Mouse (Mus musculus): ENCODE results near the gene Ppp1r14b. TPM values are rescaled to one million over a fixed set of nuclear protein-coding genes. Genes with fewer than 3 reads are reported as not detected.

Gene Ppp1r14b
- 245 and 285 TPM in 2 replicates for polyA plus RNA-seq (2014; fragmentation: Nextera tagmentation; extraction: Ambion mirVana)

DNA sequence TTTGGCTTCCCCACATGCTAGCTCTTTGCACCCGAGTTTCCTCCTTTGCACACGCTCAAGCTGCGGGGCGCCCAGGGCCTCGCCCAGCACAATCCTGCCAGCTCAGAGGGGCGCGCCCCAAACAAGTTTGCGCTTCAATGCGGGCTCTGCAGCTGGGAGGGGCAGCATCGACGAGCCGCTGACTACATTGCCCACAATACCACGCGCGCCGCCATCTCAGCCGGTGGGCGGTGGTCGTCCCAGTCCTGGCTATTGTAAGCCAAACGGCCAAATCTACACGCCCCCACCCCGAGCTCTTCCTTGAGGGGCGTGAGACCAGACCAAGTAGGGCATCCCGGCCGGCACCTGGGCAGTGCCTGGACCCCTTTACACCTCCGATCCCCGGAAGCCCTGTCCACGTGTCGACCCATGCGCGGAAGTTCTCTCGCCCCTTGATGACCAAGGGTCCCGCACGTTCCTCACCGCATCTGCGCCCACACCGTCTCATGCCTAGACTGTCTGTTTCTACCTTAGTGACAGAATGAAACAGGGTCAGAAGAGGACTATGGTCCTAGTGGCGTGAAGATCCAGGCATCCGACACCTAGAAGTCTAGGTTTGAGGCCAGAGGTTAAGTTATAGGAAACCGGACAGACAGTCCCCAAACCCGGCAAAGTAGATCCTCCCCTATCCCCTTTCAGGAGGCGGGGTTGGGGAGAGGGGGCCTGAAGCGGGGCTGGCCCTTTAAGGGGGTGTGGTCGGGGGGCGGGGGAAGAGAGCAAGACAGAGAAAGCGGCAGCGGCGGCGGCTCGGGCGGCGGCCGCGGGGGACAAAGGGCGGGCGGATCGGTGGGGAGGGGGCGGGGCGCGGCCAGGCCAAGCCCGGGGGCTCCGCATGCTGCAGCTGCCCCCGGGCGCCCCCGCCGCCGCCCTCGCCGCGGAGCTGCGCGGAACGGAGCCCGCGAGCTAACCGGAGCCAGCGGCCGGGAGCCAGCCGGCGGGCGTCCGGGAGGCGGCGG, at the start of gene Ppp1r14b:
TSS of gene Ppp1r14b (plus strand) at position 758 of the 995 bp plus-strand sequence.
- ATAC-seq (ENCODE audit: low FRiP score) (peak; percentile 71), DNase-seq (ENCODE audit: low spot score, missing footprints) (peak; percentile 98)
- Histone ChIP-seq H3K9me3 (ENCODE audit: control insufficient read depth, low read length) (no peaks in the 10 kb centered on the region), H3K4me3 (ENCODE audit: low read depth, low read length) (peak within 1 kb of the TSS; percentile 83), H3K27me3 (ENCODE audit: control insufficient read depth, insufficient read depth, low read length) (peaks cover 9% of the 10 kb centered on the region), H3K4me2 (peak within 1 kb of the TSS; percentile 95), H3K36me3 (ENCODE audit: control insufficient read depth, insufficient read depth, low read length) (peaks cover 12% of the 10 kb centered on the region), H3K27ac (ENCODE audit: low read depth, low read length) (peak within 1 kb of the TSS; percentile 89), H3K9ac (ENCODE audit: low read length) (peak within 1 kb of the TSS; percentile 94), H3K4me1 (ENCODE audit: control insufficient read depth, insufficient read depth, low read length) (peaks cover 48% of the 10 kb centered on the region)
- under 1% methylated on average over 69 of the region's 84 CpGs for WGBS

DNA sequence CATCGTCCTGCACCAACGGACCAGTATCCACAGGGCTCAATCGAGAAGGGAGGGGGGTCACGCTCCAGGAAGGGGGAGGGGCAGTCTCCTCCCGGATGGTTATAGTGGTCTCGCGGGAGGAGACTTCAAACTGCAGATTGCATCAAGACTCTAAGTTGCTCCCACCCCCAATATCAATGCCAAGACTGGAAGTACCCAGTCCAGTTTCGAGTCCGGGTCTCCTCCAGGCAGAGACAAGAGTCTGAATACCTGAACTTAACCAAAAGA, 49.5 kb upstream of the Ppp1r14b start, which contains the start of gene Catsperz:
TSS of gene Catsperz (minus strand) at position 74 of the 267 bp plus-strand sequence.
- peak; percentile 89 for DNase-seq (ENCODE audit: low spot score, missing footprints)
- H3K36me3 ChIP-seq (ENCODE audit: control insufficient read depth, insufficient read depth, low read length) = no peaks in the 10 kb centered on the region
- H3K4me1 ChIP-seq (ENCODE audit: control insufficient read depth, insufficient read depth, low read length) = peaks cover 13% of the 10 kb centered on the region
- H3K27me3 ChIP-seq (ENCODE audit: control insufficient read depth, insufficient read depth, low read length) = peaks cover 61% of the 10 kb centered on the region
- 4% methylated on average over 9 of the region's 9 CpGs for WGBS
- H3K4me3 ChIP-seq (ENCODE audit: low read depth, low read length) = no peak within 1 kb of the TSS
- no peaks in the 10 kb centered on the region for H3K9me3 ChIP-seq (ENCODE audit: control insufficient read depth, low read length)
- H3K27ac ChIP-seq (ENCODE audit: low read depth, low read length) = no peak within 1 kb of the TSS
- H3K4me2 ChIP-seq = peak within 1 kb of the TSS; percentile 11; the same call in 1 of the 2 replicates
- ATAC-seq (ENCODE audit: low FRiP score) = no peak
- no peak within 1 kb of the TSS for H3K9ac ChIP-seq (ENCODE audit: low read length)

DNA sequence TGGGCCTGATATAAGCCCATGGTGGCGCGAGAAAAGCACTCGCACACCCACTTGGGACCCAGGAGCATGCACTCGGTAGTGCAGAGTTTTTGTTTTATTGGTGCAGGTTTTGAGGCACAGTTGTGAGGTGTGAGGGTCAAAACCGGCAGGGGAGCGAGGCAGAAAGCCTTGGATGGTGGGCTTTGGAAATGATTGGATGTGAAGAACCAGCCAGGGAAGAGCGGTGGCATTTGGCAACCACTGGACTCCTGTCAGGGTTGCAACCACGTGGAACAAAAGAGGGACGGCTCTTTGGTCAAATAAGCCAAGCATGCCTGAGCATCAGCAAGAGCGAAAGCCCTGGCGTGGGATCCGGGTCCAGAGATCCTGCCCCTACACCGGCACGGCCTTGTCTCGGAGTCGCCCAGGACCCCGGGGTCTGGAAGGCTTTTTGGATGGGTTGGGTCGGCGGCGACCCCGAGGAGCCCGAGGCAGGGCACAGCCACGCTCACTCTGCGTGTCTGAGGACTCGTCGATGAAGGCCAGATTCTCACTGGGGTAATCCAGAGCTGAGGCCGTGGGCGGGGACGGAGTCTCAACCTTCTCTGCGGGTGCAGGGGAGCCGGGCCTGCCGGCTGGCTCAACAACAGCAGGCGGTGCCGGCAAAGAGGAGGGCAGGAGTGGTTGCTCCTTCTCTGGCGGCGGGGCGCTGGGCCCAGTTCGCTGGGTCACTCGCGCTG, 49.0 kb upstream of the Ppp1r14b start:
- H3K36me3 ChIP-seq (ENCODE audit: control insufficient read depth, insufficient read depth, low read length) = no peaks in the 10 kb centered on the region
- H3K27ac ChIP-seq (ENCODE audit: low read depth, low read length) = no peak overlapping the region
- no peak overlapping the region for H3K4me2 ChIP-seq
- WGBS = 5% methylated on average over 38 of the region's 40 CpGs
- no peak overlapping the region for H3K4me3 ChIP-seq (ENCODE audit: low read depth, low read length)
- peaks cover 63% of the 10 kb centered on the region for H3K27me3 ChIP-seq (ENCODE audit: control insufficient read depth, insufficient read depth, low read length)
- H3K4me1 ChIP-seq (ENCODE audit: control insufficient read depth, insufficient read depth, low read length) = peaks cover 8% of the 10 kb centered on the region
- no peaks in the 10 kb centered on the region for H3K9me3 ChIP-seq (ENCODE audit: control insufficient read depth, low read length)
- H3K9ac ChIP-seq (ENCODE audit: low read length) = no peak overlapping the region
- DNase-seq (ENCODE audit: low spot score, missing footprints) (peak; percentile 94), ATAC-seq (ENCODE audit: low FRiP score) (no peak)

DNA sequence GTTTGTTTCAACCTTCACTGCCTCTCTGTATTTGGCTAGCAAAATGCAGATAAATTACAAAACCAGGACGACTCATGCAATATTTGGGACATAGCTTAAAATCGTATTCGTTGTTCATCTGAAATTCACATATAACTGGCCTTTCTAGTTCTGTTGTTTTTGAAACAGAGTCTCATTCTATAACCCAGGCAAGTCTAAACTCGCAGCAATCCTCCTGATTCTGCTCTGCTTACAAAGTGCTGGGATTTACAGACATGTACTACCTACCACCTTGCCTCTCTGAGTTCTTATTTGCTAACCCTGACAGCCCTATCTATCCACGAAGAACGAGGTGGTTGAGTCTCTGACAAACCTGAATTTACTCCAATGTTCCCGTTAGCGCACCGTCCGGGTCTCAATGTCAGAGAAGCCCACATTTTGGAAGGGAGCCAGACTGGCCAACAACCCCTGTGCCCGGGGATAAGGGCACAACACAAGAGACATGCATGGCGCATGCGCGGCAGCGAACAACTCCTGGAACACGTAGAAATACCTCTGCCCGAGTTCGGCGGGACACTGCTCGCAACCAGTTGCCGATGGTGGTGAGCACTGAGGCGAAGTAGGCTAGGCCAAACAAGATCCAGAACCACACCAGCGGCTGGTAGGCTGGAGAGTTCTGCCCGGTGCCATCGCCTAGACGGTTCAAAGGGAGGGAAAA, 48.1 kb upstream of the Ppp1r14b start:
- ATAC-seq (ENCODE audit: low FRiP score) (no peak), DNase-seq (ENCODE audit: low spot score, missing footprints) (peak; percentile 90)
- Histone ChIP-seq H3K9me3 (ENCODE audit: control insufficient read depth, low read length) (no peaks in the 10 kb centered on the region), H3K9ac (ENCODE audit: low read length) (no peak overlapping the region), H3K27me3 (ENCODE audit: control insufficient read depth, insufficient read depth, low read length) (peaks cover 71% of the 10 kb centered on the region), H3K36me3 (ENCODE audit: control insufficient read depth, insufficient read depth, low read length) (no peaks in the 10 kb centered on the region), H3K4me3 (ENCODE audit: low read depth, low read length) (peak overlapping the region; percentile 11; the same call in 1 of the 2 replicates), H3K27ac (ENCODE audit: low read depth, low read length) (no peak overlapping the region), H3K4me2 (peak overlapping the region; percentile 27), H3K4me1 (ENCODE audit: control insufficient read depth, insufficient read depth, low read length) (peaks cover 5% of the 10 kb centered on the region)
- WGBS = 10% methylated on average over 26 of the region's 26 CpGs

DNA sequence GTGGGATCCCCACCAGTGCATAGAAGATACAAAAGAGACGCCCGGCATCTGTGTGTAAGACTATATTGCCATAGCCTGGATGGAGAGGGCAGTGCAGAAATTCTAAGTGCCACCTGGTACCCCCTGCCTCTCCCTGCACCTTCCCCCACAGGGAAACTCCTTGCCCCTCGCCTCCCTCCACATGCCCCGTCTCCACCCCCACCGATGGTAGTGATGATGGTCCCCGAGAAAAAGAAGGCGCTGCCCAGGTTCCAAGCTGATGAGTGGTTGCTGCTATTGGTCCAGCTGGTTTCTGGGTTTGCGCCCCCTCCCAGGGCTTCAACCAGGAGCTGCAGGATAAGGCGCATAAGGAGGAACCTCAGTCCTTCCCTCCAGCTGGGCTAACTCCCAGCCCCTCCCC, 46.7 kb upstream of the Ppp1r14b start:
- Histone ChIP-seq H3K9me3 (ENCODE audit: control insufficient read depth, low read length) (no peaks in the 10 kb centered on the region), H3K4me3 (ENCODE audit: low read depth, low read length) (no peak overlapping the region), H3K4me1 (ENCODE audit: control insufficient read depth, insufficient read depth, low read length) (no peaks in the 10 kb centered on the region; the same call in 1 of the 2 replicates), H3K36me3 (ENCODE audit: control insufficient read depth, insufficient read depth, low read length) (no peaks in the 10 kb centered on the region), H3K4me2 (no peak overlapping the region), H3K27me3 (ENCODE audit: control insufficient read depth, insufficient read depth, low read length) (peaks cover 77% of the 10 kb centered on the region), H3K9ac (ENCODE audit: low read length) (no peak overlapping the region), H3K27ac (ENCODE audit: low read depth, low read length) (no peak overlapping the region)
- ATAC-seq (ENCODE audit: low FRiP score) = no peak
- WGBS = 12% methylated on average over 9 of the region's 9 CpGs
- DNase-seq (ENCODE audit: low spot score, missing footprints) = peak; percentile 79

DNA sequence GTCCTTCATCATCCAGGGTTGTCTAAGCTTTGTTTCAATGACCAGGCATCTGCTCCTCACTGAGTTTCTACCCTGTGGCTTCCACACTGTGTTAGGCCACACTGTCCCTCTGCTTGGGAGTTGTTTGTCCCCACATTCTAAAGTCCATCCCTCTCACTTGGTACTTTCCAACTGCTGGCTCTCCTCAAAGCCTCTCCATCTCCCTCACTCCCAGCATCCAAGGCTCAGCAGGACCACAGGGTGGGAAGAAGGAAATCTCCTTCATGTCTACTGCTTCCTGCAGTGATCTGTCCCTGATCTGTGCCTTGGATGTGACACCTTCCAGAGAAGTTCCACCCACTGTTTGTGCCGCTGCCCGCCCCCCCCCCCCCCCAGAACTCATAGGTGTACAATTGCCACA, 43.8 kb upstream of the Ppp1r14b start:
- 0% methylated on average over 2 of the region's 2 CpGs for whole genome bisulfite sequencing
- Histone ChIP-seq H3K27ac (ENCODE audit: low read depth, low read length) (no peak overlapping the region), H3K4me1 (ENCODE audit: control insufficient read depth, insufficient read depth, low read length) (peaks cover 6% of the 10 kb centered on the region), H3K36me3 (ENCODE audit: control insufficient read depth, insufficient read depth, low read length) (no peaks in the 10 kb centered on the region), H3K9ac (ENCODE audit: low read length) (no peak overlapping the region), H3K4me2 (no peak overlapping the region), H3K9me3 (ENCODE audit: control insufficient read depth, low read length) (no peaks in the 10 kb centered on the region), H3K4me3 (ENCODE audit: low read depth, low read length) (no peak overlapping the region), H3K27me3 (ENCODE audit: control insufficient read depth, insufficient read depth, low read length) (peaks cover 77% of the 10 kb centered on the region)
- DNase-seq (ENCODE audit: low spot score, missing footprints) (peak; percentile 80), ATAC-seq (ENCODE audit: low FRiP score) (no peak)

DNA sequence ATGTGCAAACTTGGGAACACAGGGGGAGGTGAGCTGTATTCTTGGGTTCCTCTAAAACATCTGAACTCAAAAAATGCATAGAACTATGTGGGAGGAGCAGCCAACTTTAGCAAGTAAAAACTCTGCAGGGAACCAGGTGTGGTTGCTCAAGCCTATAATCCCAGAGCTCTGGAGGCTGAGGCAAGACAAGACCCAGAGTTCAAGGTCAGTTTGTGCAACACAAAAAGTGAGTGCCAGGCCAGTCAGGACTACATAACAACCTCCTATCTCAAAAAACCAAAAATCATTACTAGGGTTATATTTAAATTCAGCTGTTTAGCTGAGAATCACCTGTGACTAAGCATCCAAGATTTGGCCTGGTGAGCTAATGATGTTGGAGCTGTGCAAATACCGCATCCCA, 42.8 kb upstream of the Ppp1r14b start:
- Histone ChIP-seq H3K4me3 (ENCODE audit: low read depth, low read length) (no peak overlapping the region), H3K4me1 (ENCODE audit: control insufficient read depth, insufficient read depth, low read length) (peaks cover 6% of the 10 kb centered on the region), H3K27ac (ENCODE audit: low read depth, low read length) (no peak overlapping the region), H3K9me3 (ENCODE audit: control insufficient read depth, low read length) (no peaks in the 10 kb centered on the region), H3K4me2 (no peak overlapping the region), H3K27me3 (ENCODE audit: control insufficient read depth, insufficient read depth, low read length) (peaks cover 70% of the 10 kb centered on the region), H3K36me3 (ENCODE audit: control insufficient read depth, insufficient read depth, low read length) (no peaks in the 10 kb centered on the region), H3K9ac (ENCODE audit: low read length) (no peak overlapping the region)
- WGBS = 35% methylated on average over 1 of the region's 1 CpGs
- ATAC-seq (ENCODE audit: low FRiP score) (no peak), DNase-seq (ENCODE audit: low spot score, missing footprints) (no peak)

DNA sequence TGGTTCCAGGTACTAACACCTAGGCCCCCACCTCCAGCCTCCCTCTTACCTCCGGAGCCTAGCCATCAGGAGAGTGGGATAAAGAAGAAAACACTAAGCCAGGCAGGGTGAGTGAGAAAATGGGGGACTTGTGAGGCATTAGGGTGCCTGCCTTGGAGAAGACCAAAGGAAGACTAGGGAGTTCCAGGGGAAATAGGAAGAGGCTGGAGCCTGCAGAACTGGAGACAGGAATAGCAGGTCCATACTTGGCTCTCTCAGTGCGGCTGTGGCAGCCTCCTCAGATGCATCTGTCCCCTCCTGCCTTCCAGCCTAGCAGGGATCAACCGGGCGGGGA, 41.7 kb upstream of the Ppp1r14b start:
- ATAC-seq (ENCODE audit: low FRiP score) (no peak), DNase-seq (ENCODE audit: low spot score, missing footprints) (no peak)
- Histone ChIP-seq H3K9ac (ENCODE audit: low read length) (no peak overlapping the region), H3K27me3 (ENCODE audit: control insufficient read depth, insufficient read depth, low read length) (peaks cover 60% of the 10 kb centered on the region), H3K9me3 (ENCODE audit: control insufficient read depth, low read length) (no peaks in the 10 kb centered on the region), H3K27ac (ENCODE audit: low read depth, low read length) (no peak overlapping the region), H3K4me3 (ENCODE audit: low read depth, low read length) (no peak overlapping the region), H3K36me3 (ENCODE audit: control insufficient read depth, insufficient read depth, low read length) (no peaks in the 10 kb centered on the region), H3K4me1 (ENCODE audit: control insufficient read depth, insufficient read depth, low read length) (peaks cover 6% of the 10 kb centered on the region), H3K4me2 (peak overlapping the region; percentile 43; the same call in 1 of the 2 replicates)
- WGBS = 15% methylated on average over 4 of the region's 4 CpGs

Measured in midbrain, embryonic 11.5 days (tissue).